Mouse (Mus musculus): ENCODE data around the gene Clca2.
A peak's percentile ranks its signal among the peaks of the same experiment; 100 is the strongest.
"Not testable (repeated sequence)": the region's sequence is repeated elsewhere in the genome, so short reads cannot be mapped to it uniquely, and the experiment has no call there.

Gene Clca2

DNA sequence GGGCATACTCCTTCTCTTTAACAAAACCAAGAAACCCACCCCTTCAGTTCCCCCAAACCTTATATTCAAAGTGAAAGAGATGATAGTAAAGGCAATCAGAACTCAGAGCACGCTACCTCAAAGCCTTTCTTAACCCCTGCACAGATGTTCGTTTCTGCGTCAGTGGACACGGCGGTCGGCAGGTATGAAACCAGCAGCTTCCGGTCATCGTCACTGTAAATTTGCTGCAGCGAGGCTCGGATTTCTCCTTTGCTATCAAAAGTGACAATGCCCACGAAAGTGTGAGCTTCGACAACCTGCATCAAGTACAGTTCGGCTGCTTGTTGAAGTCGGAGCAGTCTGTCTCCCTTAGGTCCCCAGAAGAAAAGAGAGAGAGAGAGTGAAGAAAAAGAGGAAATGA, 13.1 kb downstream of the Clca2 start:
- DNase-seq (ENCODE audit: low spot score in 2 of 2), result no peak

GRCm38 (mm10) chr3:145083081-145083480, 16.2 kb downstream of the Clca2 start:
- DNase-seq (ENCODE audit: low spot score in 2 of 2), result no peak

DNA sequence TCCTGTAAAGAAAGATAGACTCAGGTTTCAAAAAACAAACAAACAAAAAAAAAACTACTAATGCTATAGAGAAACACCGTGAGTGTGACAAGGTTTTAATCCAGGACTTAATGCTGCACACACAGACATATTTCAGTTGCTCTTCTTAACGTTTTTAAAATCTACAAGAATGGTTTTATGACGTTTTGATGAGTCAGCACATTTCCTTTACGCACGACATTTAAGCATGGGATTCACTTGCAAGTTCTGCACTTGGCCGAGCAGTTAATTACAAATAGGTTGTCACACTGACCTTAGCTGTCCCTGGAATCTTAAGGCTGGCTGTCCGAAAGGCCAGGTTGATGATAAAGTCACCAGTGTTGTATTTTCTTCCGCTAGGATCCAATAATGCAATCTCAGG, 18.3 kb downstream of the Clca2 start:
- DNase-seq (ENCODE audit: low spot score in 2 of 2), result no peak

- no peak for DNase-seq (ENCODE audit: low spot score in 2 of 2)
These were observed 20.8 kb downstream of the Clca2 start for GRCm38 (mm10) chr3:145078405-145078804.

DNA sequence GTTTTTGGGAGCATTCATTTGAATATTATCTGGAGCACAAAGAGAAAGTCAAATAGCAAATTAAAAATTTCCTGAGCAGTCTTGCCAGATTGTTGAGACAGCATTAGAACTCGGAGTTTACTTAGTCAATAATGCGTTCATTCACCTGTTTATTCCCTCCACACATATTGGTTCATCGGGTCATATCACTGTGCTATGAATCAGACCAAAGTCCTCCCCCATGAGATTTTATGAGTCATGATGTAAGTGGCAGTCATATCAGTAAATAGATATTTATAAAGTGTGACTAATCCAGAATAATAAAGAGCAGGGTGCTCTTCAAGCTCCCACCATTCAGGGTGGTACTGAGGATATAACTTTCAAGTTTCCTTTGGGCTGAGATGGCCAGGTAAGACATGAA, 26.9 kb downstream of the Clca2 start:
- DNase-seq (ENCODE audit: low spot score in 2 of 2), result no peak

- DNase-seq (ENCODE audit: low spot score in 2 of 2), result no peak
These were observed 30.3 kb downstream of the Clca2 start for GRCm38 (mm10) chr3:145068964-145069363.

DNA sequence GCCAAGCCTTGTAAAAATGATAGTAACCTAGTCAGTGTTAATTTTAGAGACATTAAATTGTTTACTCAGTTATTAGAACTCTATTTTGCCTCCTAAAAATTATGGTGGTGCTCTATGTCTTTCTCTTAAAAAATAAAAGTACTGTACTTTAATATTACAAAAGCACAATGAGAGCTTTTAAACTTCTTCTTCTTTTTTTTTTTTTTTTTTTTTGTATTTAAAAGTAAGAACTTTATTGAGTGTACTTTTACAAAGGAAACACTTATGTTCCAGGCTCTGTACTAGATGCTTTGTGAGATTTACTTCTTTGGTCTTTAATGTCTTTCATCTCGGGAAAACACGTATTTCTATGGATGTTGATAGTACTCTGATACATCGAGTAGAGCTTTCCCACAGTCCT, 44.1 kb downstream of the Clca2 start:
- not testable (repeated sequence) for DNase-seq (ENCODE audit: low spot score in 2 of 2)

DNA sequence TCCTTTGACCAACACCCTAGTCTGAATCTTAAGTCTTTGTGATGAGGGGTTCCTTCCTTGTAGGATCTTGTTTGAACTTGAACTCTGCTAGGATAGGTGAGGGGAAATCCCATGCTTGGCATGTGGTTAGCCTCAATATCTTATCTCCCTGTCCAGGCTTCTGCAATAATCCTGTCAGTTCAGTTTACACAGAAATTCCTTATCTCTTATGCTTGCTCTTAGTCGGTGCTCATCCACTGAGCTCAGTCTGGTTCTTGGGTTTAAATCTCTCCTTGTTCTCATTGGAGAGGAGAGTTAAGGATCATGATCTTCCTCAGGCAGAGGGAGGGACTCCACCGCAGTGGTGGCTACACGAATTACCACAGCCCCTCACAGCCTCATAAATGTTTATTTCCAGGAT, 49.4 kb downstream of the Clca2 start:
- no peak for DNase-seq (ENCODE audit: low spot score in 2 of 2)

DNA sequence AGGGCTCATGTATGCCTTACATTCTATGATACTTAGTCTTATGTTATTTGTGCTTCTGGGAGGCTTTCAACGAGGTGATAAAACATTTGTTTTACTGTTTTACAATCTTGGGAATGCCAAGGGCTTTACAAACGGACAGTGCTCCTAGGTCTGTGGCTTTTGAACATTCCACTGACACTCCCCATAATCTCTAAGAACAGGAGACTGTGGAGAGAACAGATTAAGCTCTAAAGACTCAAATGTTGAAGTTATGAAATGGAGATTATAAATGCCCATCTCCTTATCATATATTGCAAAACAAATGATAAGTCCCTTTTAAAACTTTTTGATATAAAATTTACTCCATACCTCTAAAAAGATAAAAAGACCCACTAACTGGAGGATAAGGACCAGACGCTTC, 60.4 kb downstream of the Clca2 start:
- DNase-seq (ENCODE audit: low spot score in 2 of 2), result no peak

DNA sequence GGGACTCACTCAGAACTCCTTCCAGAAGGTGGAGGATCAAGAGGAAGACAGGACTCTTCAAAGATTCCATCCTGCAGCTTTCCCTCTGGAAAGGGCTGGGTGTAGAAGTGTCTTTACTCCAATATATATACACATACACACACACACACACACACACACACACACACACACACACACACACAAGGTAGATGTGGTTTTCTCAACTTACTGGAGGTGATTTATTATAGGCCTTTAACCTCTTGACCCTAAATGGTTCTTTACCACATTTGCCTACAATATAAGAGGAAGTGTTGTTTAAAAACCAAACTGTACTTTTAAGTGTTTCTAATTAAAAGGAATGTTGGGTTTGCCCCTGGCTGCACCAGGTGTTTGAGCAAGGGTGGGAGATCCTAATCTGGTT, 66.6 kb downstream of the Clca2 start, which contains the start of gene Clca1:
Clca1 (minus strand) TSS at position 101 of the 400 bp plus-strand sequence.
- no peak for DNase-seq (ENCODE audit: low spot score in 2 of 2)

DNA sequence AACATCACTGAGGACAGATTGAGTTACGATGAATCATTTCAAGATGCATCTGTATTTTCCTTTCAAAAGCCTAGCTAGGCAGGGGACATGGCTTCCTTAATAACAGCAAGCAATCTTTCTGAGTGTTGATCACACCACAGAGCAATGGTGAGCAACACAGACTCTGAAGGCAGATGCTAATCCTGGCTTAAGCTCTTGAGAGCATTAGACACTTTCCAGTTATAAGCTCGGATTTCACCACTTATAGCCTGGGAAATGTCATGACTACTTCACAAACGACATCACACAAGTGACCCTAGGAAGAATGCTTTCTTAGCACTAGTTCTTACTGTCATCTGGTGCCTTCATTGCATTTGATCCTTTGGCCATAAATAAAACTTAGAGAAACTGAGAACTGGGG, 71.2 kb downstream of the Clca2 start:
- DNase-seq (ENCODE audit: low spot score in 2 of 2), result no peak

- DNase-seq (ENCODE audit: low spot score in 2 of 2), result peak; percentile 71 to 73
These were observed 72.5 kb downstream of the Clca2 start for GRCm38 (mm10) chr3:145026750-145027149.
